Mouse (Mus musculus): Measurements from ENCODE around the gene Dner.

Gene Dner

DNA sequence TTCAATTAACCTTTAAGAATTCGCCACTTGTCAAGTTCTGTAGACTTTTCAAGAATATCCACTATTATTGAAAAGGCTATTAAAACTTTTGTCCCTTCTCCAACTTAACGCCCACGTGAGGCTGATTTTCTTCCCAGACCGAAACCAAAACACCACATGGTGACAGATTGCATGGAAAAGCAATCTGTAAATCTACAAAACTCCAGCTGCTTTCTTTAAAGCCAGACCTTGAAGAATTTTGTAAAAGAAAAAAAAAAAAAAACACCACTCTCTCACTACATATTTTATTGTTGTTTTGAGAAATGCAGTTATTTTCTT is 173.1 kb downstream of the Dner start:
- DNase-seq, result no peak

DNA sequence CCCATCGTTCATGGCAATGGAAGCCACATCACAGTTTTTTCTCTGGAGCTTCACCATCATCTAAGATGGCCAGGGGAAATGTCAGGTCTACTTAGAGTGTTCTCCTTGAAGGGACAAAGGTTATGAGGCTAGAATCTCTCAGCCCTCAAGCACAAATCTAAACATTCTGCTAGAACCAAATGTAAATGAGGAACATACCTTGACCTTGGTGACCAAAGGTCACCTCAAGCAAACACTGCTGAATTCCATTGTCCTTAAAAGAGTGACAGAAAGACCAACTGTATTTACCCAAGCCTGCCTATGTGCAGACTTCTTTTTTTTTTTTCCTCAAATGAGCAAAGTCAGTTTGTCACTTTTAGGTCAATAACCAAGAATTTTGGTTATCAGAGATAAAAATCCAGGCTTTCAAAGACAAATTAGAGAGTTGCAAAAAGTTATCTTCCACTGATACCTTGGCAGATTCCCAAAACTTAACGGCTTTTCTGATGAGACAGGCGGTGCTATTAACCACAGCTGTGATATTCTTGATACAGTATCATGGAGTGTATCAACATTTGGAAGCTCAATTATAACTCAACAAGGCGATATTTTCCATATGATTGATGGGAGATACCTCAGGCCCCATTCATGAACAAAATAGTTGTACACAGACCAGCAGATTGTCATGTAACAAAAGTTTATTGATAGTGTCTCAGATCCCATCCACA is 173.6 kb downstream of the Dner start:
- DNase-seq, result no peak

DNA sequence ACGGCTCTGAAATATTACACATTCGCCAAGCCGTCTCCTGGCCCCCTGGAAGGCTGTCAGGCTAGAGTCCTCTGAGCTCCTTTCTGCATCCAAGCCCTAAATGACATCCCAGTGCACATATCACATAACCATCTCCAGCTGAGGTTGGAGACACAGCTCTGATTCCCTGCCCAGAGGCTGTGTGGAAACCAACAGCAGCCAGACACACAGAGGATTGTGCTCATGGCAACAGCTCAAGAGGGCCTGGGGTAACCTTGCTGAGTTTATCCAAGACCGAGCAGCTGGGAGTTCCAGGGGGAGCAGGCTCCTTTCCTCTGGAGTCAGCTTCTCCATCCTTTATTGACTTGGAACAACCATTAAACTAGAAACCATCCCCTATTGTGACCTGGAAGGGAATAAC is 177.7 kb downstream of the Dner start:
- no peak for DNase-seq

DNA sequence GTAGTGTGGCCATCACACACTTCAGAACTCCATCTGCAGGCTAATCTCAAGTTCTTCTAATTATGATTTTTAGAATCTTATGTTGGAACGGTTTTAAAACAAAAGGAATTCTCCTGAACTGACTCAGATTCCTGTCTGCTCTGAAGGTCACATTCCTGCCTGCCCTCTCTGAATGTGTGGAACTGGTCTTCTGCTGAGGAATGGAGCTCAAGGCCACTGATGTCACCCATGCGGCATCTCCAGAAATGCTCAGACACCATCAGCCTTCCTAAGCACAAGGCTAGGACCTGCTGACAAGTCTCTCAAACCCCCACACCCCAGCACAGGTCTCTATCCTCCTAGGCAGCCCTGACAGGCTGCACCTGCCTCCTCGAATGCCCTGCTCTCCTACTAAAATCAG is 182.8 kb downstream of the Dner start:
- DNase-seq, result no peak

DNA sequence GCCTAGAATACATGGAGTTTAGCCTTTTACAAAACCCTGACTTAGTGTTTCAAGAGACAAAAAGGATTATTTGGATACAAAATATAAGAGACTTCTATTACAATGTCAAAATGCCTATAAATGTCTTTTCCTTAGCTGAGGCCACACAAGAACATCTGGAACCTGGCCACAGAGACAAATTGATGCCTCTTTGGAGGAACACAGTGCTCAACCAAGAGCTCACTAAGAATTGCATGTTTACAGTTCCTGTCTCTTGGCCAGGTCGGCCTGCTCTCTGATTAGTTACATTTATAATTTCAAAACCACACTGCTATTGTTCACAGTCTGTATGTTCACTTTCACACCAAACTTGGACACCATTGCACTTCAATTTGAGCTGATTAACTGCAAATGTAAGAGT is 187.5 kb downstream of the Dner start:
- DNase-seq, result no peak

DNA sequence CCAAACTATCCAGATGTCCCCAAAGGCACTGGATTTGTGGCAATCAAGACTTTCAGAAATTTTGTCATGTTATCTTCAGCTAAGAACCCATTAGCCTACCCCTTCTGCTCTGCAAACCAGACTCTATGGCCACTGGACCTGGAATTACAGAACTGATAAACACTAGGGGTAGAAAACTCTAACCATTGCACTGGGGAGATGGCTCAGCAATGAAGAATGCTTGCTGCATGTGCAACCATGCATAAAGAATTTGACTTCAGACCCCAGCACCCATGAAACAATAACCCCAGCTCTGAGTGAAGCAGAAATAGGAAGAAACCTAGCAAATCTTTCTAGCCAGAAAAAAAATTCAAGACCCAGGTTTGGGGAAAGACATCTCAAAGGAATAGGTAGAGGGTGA is 188.5 kb downstream of the Dner start:
- DNase-seq, result no peak

DNA sequence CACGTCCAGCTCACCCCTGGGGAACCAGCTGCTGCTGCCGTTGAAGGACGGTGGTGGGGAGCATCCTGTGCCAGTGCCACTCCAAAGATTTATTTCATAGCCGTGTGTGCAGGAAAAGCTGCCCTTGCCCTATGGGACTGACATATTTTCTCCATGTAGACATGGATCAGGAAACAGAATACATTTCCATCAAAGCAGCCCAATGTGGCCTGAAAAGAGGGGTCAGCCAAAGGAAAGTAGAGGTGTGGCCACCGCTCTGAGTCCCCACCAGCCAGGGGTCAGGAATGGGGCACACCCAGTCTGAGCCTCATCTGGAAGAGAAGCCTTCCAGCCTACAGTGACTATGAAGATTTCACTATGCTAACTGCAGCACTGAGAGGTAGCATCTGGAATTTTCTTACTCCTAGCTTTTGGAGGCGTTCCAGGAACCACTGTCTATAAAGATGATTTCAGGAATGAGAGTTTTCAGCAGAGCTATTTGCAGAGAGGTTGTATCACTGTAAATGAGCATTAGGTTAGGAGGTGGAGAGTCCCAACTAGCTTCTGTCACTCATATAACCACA is 189.0 kb downstream of the Dner start:
- DNase-seq, result peak in 1 of 2 experiments; percentile 2

DNA sequence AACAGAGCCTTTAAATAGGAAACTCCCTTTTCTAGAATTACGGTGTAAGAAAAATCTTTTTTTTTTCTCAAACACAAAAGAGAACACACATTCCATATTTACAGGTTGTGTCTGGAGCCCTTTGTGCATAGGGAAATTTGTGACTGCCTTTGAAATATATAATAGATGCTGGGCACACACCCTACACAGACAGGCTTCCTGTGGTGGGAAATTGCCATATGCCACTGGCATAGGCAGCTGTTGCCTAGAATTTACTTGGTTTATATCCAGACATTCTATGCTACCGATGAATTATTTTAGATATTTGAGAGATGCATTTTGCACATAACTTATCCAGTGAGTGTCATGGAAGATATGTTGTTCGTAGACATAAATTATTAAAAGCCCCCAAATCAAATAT is 195.3 kb downstream of the Dner start:
- no peak for DNase-seq

DNA sequence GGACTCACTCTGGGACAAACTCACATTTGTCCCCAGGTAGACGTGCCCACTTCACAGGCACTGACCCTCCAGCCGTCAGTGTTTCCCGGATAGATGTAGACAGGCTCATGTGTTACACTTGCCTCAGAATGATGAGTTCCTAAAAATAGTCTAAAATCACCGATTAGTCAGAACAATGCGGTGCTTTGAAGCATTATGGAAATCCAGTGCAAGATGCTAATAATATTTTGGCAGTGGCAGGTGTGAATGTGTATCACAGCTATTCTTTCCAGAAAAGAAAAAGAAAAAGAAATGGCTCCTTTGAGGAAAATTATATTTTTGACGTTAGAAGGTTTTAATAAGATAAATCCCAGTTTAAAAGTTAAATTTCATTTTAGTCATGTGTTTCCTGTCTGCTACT is 204.3 kb downstream of the Dner start:
- DNase-seq, result no peak

DNA sequence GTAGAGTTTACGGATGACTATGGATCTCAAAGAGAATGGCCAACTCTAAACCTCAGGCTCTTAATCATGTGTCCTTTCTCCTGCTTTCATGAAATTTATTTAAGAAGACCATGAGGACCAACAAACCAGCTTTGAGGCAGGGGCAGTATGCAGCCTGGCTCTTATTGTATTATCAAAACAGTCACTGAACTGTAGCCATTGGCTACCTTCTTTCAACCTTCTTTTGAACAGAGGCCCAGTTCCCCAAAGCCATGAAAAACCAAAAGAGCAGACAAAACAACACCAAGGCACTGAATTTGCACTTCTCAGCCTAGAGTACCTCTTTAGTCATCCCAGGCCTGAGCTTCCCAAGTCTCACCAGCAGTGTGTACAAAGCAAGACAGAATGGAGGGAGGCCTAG is 207.5 kb downstream of the Dner start:
- DNase-seq, result no peak

DNA sequence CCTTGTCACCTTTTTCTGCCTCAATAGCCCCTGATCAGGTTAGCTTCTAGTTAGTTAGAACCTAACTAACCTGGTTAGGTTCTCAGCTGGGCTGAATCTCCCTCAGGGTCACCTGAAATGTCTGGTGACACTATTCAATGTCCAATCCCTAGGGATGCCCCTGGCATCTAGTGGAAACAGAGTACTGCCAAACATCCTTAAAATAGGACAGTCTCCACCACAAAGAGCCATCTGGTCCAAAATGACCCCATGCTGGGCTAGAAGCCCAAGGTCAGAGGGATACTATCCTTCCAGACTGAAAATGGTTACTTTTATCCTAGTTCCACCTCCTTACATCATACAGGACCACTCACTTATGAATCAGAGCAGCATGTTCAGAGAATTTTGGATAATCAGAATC is 211.0 kb downstream of the Dner start:
- no peak for DNase-seq

DNA sequence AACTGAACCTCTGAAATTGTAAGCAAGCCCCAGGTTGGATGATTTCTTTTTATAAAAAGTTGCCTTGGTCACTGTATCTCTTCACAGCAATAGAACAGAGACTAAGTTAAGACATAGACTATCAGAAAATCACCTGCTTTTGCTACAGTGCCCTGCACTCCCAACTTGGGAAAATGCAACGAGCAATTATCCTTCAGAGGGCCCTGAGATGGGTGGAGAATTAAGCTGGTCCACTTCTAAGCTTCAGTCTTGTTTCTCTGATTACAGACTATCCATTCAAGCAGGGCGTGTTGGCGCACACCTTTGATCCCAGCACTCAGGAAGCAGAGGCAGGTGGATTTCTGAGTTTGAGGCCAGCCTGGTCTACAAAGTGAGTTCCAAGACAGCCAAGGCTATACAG is 211.4 kb downstream of the Dner start:
- no peak for DNase-seq

DNA sequence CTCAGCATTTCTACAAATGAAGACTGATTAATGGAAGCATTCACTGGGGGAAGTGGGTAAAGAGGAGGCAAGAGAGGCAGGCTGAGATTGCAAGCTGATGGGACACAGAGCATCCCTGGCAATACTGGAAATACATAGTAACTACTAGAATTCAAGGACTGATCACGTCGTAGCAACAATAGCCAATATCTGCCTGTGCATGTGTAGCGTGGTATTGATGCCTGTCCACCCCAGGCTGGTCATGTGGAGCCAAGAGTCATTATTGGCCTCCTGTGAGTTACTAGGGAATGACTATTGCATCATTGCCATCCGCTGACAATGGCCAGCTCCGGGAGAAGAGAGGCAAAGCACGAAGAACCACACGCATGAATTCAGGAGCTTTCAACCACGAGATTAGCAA is 216.0 kb downstream of the Dner start:
- DNase-seq, result no peak

DNA sequence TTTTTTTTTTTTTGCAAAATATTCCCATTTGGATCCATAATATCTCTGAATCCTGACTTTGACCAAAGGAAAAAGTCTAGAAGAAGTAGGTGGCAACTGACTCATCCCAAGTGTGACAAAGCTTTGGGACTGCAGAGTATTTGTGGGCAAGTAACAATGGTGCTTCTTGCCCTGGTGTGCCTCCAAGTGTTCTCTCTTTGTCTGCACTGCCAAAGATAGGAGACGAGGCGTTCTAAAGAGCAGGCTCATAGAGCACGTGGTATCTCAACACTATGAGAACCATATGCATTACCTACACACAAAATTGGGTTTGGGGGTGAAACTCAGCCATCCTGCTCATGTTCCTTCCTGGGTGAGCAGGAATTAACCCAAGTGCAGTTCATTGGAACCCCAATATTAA is 221.7 kb downstream of the Dner start:
- no peak for DNase-seq

DNA sequence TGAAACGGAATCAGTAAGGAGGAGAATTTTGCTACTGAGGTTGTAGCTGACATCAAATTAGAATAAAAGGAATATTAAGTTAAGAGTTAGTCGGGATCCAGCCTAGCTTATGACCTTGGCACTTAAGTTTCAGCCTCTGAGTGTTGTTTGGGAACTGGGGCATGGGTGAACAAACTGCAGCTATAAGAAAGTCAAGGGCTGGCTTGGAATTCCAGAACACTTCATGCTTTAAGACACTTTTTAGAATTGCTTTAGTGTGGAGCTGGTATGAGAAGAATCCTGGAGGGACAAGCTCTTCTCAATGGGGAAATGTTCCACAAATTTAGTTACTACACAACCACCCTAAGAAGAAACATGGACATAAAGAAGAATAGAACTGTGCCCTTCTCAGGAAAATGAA is 223.8 kb downstream of the Dner start:
- DNase-seq, result no peak

DNA sequence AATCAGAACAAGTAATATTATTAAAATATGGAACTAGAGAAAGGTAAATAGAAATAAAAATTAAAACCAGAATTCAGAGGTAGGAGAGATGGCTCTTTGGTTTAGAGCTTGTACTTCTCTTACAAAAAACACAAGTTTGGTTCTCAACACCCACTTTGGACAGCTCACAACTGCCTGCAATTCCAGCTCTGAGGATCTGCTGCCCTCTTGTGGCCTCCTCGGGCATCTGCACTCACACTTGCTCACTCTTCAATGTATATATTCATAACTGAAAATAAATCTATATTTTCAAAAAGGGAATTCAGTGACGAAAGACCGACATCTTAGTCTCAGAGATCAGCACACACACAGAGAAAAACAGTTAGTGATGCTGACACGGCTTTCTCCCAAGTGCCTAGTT is 225.7 kb downstream of the Dner start:
- DNase-seq, result no peak

DNA sequence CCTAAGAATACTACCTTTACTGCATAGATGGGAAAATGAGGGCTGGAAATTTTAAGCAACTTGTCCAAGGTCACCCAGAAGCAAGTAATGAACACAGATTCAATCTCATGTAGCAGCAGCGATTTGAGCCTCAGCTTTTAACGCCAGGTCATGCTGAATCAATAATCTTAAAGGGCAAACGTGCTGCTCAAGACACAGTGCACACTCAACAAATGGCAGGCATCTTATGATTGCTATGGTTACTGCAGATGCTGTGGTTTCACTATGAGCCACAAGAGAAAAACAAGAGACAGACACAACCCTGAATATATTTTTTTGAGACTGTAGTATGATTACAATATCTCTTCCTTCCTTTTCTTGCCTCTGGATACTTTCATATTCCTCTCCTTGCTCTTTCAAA is 228.4 kb downstream of the Dner start:
- no peak for DNase-seq

DNA sequence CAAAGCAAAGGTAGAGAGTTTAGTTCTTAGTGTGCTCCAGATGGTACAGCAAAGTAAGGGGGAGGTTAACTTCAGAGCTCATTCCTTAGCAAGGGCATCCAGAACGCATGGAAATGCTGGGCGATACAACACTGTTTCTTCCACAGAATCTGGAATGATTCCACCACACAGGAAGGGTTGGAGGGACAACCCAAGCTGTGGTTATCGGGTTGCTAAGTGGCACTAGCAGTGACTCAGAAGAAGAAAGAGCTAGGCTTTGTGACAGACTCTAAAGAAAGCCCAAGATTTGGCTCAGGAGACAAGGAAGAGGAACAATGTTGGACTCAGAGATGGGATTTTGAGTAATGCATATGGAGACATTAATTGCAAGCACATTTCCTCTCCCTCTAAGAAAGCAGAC is 231.3 kb downstream of the Dner start:
- no peak for DNase-seq

DNA sequence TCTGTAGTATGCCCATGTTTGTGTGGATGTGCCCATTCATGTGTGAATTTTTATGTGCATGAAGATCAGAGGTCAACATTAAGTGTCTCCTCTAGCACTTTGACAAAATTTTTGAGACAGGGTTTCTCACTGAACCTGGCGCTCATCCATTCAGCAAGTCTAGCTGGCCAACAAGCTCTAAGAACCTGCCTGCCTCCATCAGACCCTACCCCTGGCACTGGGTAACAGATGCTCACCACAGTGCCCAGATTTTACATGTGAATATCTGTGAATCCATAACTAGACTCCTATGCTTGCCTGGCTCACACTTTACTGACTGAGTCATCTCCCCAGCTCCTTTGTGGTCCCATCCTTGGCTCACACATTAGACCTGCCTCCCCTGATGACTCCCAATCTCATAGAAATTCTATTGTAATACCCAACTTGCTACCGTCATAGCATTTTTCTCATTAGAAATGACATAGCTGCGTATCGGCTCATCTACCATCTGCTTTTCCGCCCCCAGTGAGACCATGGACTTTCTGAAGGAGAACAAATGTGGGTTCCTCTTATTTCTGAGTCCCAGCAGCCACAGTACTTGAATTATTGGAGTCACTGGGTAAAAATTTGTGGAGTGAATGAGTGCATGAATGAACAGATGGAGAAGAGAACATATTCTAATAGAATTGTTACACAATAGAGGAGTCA is 231.9 kb downstream of the Dner start:
- DNase-seq, result no peak

DNA sequence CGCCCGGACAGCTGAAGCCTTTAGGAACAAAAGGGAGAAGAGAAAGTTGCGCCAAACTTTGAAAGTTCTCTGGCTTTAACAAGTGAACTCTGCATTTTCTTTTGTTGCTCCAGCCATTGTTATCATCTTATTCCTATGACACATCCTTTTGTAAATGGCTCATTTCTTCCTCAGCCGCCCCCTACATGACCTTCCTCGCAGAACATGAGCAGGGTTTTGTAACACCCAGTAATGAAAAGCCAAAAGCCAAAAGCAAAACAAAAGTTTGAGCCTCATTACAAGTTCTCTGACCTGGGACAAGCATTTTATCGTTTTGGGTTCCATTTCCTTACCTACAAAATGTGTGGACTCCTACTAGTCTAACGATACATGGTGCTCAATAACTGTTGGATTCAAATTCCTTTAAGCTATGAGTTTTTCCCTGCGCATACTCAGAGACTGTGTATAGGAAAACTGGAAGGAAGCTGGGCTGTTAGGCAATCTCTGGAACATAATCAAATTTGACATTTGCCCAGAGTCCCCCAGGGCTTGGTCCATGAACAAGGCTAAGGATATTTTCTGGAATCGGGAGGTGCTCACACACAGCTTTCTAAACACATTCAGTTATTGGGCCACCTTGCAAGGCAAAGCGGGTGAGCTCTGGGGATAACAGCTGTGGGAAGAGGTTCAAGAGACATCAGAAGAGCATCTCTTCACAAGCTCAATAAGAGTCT is 246.3 kb downstream of the Dner start:
- DNase-seq, result no peak

DNA sequence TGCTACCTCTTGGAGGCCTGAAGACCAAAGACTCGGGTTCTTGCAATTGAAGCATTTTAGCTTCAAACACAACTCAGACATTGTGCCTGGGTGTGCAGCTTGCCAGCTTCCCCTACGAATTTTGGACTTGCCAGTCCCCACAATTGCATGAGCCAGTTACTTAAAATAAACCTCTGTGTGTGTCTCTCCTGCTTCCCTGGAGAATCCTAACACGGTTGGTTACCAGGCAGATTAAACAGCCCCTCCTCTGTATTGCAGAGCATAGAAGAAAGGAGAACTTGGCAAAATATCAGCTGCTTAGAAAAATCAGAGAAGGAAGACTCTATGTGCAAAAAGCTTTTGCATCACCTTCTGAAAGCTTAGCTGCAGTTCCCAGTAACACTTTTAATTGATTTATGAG is 252.4 kb downstream of the Dner start:
- no peak for DNase-seq

DNA sequence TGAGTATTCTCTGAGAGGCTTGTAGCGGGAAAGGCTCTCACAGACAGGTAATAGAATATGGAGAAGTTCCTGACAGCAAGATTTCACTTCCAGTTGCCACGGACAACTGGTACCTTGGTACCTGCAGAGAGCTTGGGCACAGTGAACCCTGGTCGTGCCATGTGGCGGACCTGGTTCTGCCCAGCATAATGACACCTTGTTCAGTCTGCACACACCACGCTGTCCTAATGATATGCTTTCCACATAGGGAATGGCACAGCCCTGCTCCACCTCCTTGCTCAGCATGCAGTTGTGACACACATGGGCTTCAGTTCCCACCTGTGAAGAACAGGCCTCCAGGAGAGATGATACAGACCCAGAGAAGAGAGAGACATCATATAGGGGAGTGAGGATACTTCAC is 253.0 kb downstream of the Dner start:
- DNase-seq, result no peak

DNA sequence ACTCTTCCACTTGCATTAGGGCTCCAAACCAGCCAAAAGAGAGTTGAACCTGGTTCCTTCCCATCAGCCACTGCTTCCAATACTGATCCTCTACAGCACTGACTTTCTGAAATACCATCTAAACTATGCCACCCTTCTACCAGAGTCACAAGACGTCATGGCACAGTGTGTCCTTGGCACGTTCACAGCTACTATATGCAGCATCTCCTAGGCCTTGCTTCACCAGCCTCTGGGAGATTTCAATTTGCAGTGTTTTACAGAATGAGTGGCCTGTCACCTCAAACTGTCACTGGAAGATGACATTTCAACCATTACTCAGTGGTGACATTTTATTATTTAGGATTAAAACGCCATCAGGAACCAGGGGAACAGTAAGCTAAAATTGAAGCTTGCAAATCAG is 254.6 kb downstream of the Dner start:
- DNase-seq, result no peak

DNA sequence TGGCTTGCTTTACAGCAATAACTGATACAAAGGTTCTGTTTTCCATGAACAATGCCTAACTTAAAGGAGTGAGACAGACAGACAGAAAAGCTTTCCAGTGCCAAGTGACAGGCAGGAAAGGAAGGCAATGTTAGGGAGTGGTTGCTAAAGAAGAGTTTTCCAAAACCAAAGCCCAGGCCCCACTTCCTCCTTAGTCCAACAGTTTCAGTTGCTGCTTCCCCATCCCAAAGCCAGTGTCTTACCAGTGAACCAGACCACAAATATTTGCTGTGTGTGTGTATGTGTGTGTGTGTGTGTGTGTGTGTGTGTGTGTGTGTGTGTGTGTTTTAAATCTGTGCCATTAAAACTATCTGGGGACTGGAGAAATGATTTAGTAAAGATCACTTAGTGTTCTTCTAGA is 258.5 kb downstream of the Dner start:
- DNase-seq, result no peak

All from kidney, adult 8-10 months (tissue).